Mouse (Mus musculus) cortical plate, adult 2 months (tissue): ENCODE results near the gene Tbc1d25.

Experiments
- CTCF ChIP-seq: fragments of 200-500 bp; IDR thresholded peaks from 2 replicates; pipeline ENCODE4 v1.5.1; 2011; ENCODE audit warnings: mild to moderate bottlenecking, control low read depth, low read length; ENCODE audit not compliant: insufficient read depth; ENCODE audit errors: extremely low read depth
- POLR2A ChIP-seq: fragments of 200-500 bp; IDR thresholded peaks from 2 replicates; pipeline ENCODE4 v1.6.1; 2011; ENCODE audit warnings: mild to moderate bottlenecking, low read length, control low read depth; ENCODE audit not compliant: insufficient read depth; ENCODE audit errors: extremely low read depth

DNA sequence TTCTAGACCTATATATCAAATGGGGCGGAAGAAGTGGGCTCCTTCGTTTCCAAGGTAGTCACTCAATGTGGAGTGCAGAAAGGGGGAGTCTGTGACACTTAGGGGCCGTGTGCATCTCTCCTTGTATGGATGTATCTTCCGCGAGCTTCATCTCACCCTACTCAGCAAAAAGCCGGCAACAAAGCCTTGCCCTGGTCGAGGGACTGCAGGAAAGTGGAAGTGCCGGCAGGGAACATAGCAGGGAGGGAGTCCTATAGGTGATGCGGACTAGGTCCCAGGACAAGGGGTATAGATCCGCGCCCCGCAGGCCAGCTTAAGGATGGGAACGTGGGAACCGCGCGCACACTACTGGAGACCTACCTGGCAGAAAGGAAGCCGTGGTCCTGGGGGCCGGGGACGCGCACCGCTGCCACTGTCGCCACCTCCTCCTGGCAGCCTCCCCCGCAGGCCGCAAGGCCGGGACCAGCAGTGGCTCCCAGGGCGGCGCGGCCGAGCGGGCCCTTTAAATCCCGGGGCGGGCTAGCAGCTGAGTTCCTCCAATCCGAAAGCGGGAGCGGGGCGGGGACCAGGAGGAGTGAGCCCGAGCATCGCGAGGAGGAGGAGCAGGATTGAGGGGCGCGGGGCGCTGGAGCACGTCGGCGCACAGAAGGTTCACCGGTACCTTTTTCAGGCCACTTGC, 30.2 kb upstream of the Tbc1d25 start, which contains the start of gene Porcn:
- TF ChIP-seq POLR2A, result peak; percentile 46; the same call in 1 of the 2 replicates
- no peak for TF ChIP-seq CTCF
